Mouse (Mus musculus) embryonic fibroblast, embryonic 13.5 days (primary cell): Measurements from ENCODE around the gene Slc41a2. TPM values are rescaled to one million over a fixed set of nuclear protein-coding genes. Genes with fewer than 3 reads are reported as not detected.
"Not testable (repeated sequence)": the region's sequence is repeated elsewhere in the genome, so short reads cannot be mapped to it uniquely, and the experiment has no call there.

Source experiments
- H3K27ac ChIP-seq: 2 replicates; pipeline ENCODE4 v1.5.1; 2012; ENCODE audit warnings: low read length, control low read depth, inconsistent platforms; ENCODE audit not compliant: insufficient read depth
- H3K4me1 ChIP-seq: 2 replicates; pipeline ENCODE4 v1.6.1; 2011; ENCODE audit warnings: low read length; ENCODE audit not compliant: control insufficient read depth, insufficient read depth
- H3K4me3 ChIP-seq: 2 replicates; pipeline ENCODE4 v1.5.1; 2011; ENCODE audit warnings: mild to moderate bottlenecking, control low read depth, low read length; ENCODE audit not compliant: insufficient read depth
- CTCF ChIP-seq: IDR thresholded peaks from 2 replicates; pipeline ENCODE4 v1.5.1; 2011; ENCODE audit warnings: mild to moderate bottlenecking, control low read depth, low read length, moderate library complexity, borderline replicate concordance; ENCODE audit not compliant: insufficient read depth
- POLR2A ChIP-seq: IDR thresholded peaks from 2 replicates; pipeline ENCODE4 v1.6.1; 2011; ENCODE audit warnings: low read depth, mild to moderate bottlenecking, control low read depth, low read length, moderate library complexity
- polyA plus RNA-seq: library from polyadenylated mRNA; stranded (reverse); fragments of >200 nt; gene quantifications from 2 replicates; pipeline ENCODE4 v1.2.4, GENCODE M21; 2011; ENCODE audit warnings: low read depth; ENCODE audit not compliant: missing spikeins, insufficient read length

Gene Slc41a2
- polyA plus RNA-seq, 1 experiment, result 10.1 TPM

- TF ChIP-seq CTCF, result no peak
- no peak for TF ChIP-seq POLR2A
- Histone ChIP-seq H3K4me1 (0 out of 2 replicates have a peak, but pooled peaks cover 4% of the 10 kb centered on the region), H3K4me3 (no peak overlapping the region), H3K27ac (no peak overlapping the region)
Observed at GRCm38 (mm10) chr10:83356416-83356815, 18.7 kb upstream of the Slc41a2 start.

GRCm38 (mm10) chr10:83354333-83354719 is 16.6 kb upstream of the Slc41a2 start:
- Histone ChIP-seq H3K4me3 (no peak overlapping the region), H3K4me1 (0 out of 2 replicates have a peak, but pooled peaks cover 2% of the 10 kb centered on the region), H3K27ac (no peak overlapping the region)
- TF ChIP-seq CTCF (no peak), POLR2A (no peak)

GRCm38 (mm10) chr10:83353680-83354332 is 16.1 kb upstream of the Slc41a2 start:
- TF ChIP-seq POLR2A (no peak), CTCF (no peak)
- H3K4me1 ChIP-seq, result 0 out of 2 replicates have a peak, but pooled peaks cover 2% of the 10 kb centered on the region
- no peak overlapping the region for H3K4me3 ChIP-seq
- H3K27ac ChIP-seq, result no peak overlapping the region; the same call in 1 of the 2 replicates

GRCm38 (mm10) chr10:83351779-83352178 is 14.1 kb upstream of the Slc41a2 start:
- not testable (repeated sequence) for H3K4me1 ChIP-seq, H3K4me3 ChIP-seq

GRCm38 (mm10) chr10:83350689-83351088 is 13.0 kb upstream of the Slc41a2 start:
- H3K4me1 ChIP-seq, result 0 out of 2 replicates have a peak, but pooled peaks cover 2% of the 10 kb centered on the region
- no peak overlapping the region for H3K4me3 ChIP-seq
- H3K27ac ChIP-seq, result no peak overlapping the region
- TF ChIP-seq POLR2A (no peak), CTCF (no peak)

More at GRCm38 (mm10) chr10:83351779-83352178, 14.1 kb upstream of the Slc41a2 start:
- not testable (repeated sequence) for H3K27ac ChIP-seq

- TF ChIP-seq POLR2A (no peak), CTCF (no peak)
- Histone ChIP-seq H3K4me1 (peaks cover 6% of the 10 kb centered on the region), H3K27ac (no peak overlapping the region), H3K4me3 (no peak overlapping the region)
Observed at GRCm38 (mm10) chr10:83347494-83347893, 9.8 kb upstream of the Slc41a2 start.

- H3K4me3 ChIP-seq, result no peak overlapping the region
- no peak overlapping the region for H3K27ac ChIP-seq
- TF ChIP-seq POLR2A, result no peak
- TF ChIP-seq CTCF, result no peak
- H3K4me1 ChIP-seq, result peaks cover 6% of the 10 kb centered on the region
Observed at GRCm38 (mm10) chr10:83346359-83346736, 8.7 kb upstream of the Slc41a2 start.

- Histone ChIP-seq H3K27ac (no peak overlapping the region), H3K4me1 (peaks cover 6% of the 10 kb centered on the region)
- no peak for TF ChIP-seq POLR2A
- TF ChIP-seq CTCF, result no peak
Observed at GRCm38 (mm10) chr10:83345693-83346358, 8.1 kb upstream of the Slc41a2 start.

GRCm38 (mm10) chr10:83343828-83344685 is 6.4 kb upstream of the Slc41a2 start:
- no peak overlapping the region for H3K27ac ChIP-seq
- no peak overlapping the region for H3K4me3 ChIP-seq
- TF ChIP-seq CTCF (no peak), POLR2A (no peak)
- H3K4me1 ChIP-seq, result peaks cover 6% of the 10 kb centered on the region

More at GRCm38 (mm10) chr10:83345693-83346358, 8.1 kb upstream of the Slc41a2 start:
- H3K4me3 ChIP-seq, result no peak overlapping the region

GRCm38 (mm10) chr10:83343171-83343570 is 5.5 kb upstream of the Slc41a2 start:
- Histone ChIP-seq H3K4me3 (no peak overlapping the region), H3K4me1 (peaks cover 6% of the 10 kb centered on the region), H3K27ac (no peak overlapping the region)
- TF ChIP-seq CTCF (no peak), POLR2A (no peak)
